Mouse (Mus musculus) C2C12 (cell line): ENCODE measurements around the gene Acads. TPM values are rescaled to one million over a fixed set of nuclear protein-coding genes. Genes with fewer than 3 reads are reported as not detected.

Source experiments
- H3K27me3 ChIP-seq: one replicate; pipeline ENCODE4 v1.6.1; 2011; ENCODE audit not compliant: control insufficient read depth, insufficient read depth, insufficient read length
- H3K36me3 ChIP-seq: one replicate; pipeline ENCODE4 v1.6.1; 2011; ENCODE audit not compliant: control insufficient read depth, insufficient read depth
- H3K4me3 ChIP-seq: one replicate; pipeline ENCODE4 v1.5.1; 2011; ENCODE audit warnings: mild to moderate bottlenecking, control low read depth; ENCODE audit not compliant: poor library complexity, insufficient read depth, severe bottlenecking
- H3K79me2 ChIP-seq: one replicate; pipeline ENCODE4 v1.6.1; 2011; ENCODE audit not compliant: control insufficient read depth, insufficient read depth
- H3K79me3 ChIP-seq: one replicate; pipeline ENCODE4 v1.6.1; 2011; ENCODE audit warnings: low read depth, control low read depth
- H3ac ChIP-seq: one replicate; pipeline ENCODE3; 2011; ENCODE audit warnings: low read depth; ENCODE audit not compliant: control insufficient read depth, insufficient read length
- CEBPB ChIP-seq: IDR thresholded peaks from one replicate; pipeline ENCODE4 v1.6.1; 2011; ENCODE audit warnings: low read depth, mild to moderate bottlenecking, control low read depth, moderate library complexity
- CTCF ChIP-seq: IDR thresholded peaks from one replicate; pipeline ENCODE4 v1.5.1; 2011; ENCODE audit not compliant: control insufficient read depth, insufficient read depth, insufficient read length
- FOSL1 ChIP-seq: IDR thresholded peaks from one replicate; pipeline ENCODE4 v1.8.0; 2011; ENCODE audit warnings: mild to moderate bottlenecking, low read length; ENCODE audit not compliant: poor library complexity, insufficient read depth, severe bottlenecking
- MAX ChIP-seq: IDR thresholded peaks from one replicate; pipeline ENCODE4 v1.6.1; 2011; ENCODE audit warnings: mild to moderate bottlenecking, control low read depth
- MYOD1 ChIP-seq: IDR thresholded peaks from one replicate; pipeline ENCODE4 v1.6.1; 2011; ENCODE audit warnings: low read depth; ENCODE audit not compliant: control insufficient read depth, insufficient read length
- MYOG ChIP-seq: IDR thresholded peaks from one replicate; pipeline ENCODE4 v1.6.1; 2011; ENCODE audit not compliant: control insufficient read depth, insufficient read length; ENCODE audit errors: extremely low read depth
- USF1 ChIP-seq: IDR thresholded peaks from one replicate; pipeline ENCODE4 v1.6.1; 2011; ENCODE audit warnings: low read depth, mild to moderate bottlenecking, control low read depth, moderate library complexity
- polyA plus RNA-seq: library from polyadenylated mRNA; unstranded; fragments of >200 nt; fragmentation: generic; extraction: Trizol; gene quantifications from one replicate; pipeline ENCODE4 v1.2.1, GENCODE M21; 2012; ENCODE audit warnings: missing spikeins

Acads gene
- polyA plus RNA-seq, 1 experiment: 56.9 TPM

- Histone ChIP-seq H3K79me3 (peaks cover 4% of the 10 kb centered on the region), H3ac (no peak overlapping the region), H3K79me2 (peaks cover 8% of the 10 kb centered on the region), H3K4me3 (no peak overlapping the region), H3K27me3 (no peaks in the 10 kb centered on the region), H3K36me3 (peaks cover 48% of the 10 kb centered on the region)
- TF ChIP-seq USF1: no peak
- TF ChIP-seq FOSL1: no peak
- TF ChIP-seq CEBPB: no peak
- TF ChIP-seq MYOG: no peak
- no peak for TF ChIP-seq CTCF
- TF ChIP-seq MYOD1: no peak
- TF ChIP-seq MAX: no peak
Measured at GRCm38 (mm10) chr5:115146747-115147130, 27.6 kb upstream of the Acads start.

GRCm38 (mm10) chr5:115145976-115146746, 27.0 kb upstream of the Acads start:
- Histone ChIP-seq H3K27me3 (no peaks in the 10 kb centered on the region), H3K79me2 (peaks cover 2% of the 10 kb centered on the region), H3K79me3 (no peaks in the 10 kb centered on the region), H3K4me3 (no peak overlapping the region), H3ac (no peak overlapping the region), H3K36me3 (peaks cover 48% of the 10 kb centered on the region)
- TF ChIP-seq MAX (no peak), CTCF (no peak), CEBPB (no peak), USF1 (no peak), MYOG (no peak), FOSL1 (no peak), MYOD1 (no peak)

DNA sequence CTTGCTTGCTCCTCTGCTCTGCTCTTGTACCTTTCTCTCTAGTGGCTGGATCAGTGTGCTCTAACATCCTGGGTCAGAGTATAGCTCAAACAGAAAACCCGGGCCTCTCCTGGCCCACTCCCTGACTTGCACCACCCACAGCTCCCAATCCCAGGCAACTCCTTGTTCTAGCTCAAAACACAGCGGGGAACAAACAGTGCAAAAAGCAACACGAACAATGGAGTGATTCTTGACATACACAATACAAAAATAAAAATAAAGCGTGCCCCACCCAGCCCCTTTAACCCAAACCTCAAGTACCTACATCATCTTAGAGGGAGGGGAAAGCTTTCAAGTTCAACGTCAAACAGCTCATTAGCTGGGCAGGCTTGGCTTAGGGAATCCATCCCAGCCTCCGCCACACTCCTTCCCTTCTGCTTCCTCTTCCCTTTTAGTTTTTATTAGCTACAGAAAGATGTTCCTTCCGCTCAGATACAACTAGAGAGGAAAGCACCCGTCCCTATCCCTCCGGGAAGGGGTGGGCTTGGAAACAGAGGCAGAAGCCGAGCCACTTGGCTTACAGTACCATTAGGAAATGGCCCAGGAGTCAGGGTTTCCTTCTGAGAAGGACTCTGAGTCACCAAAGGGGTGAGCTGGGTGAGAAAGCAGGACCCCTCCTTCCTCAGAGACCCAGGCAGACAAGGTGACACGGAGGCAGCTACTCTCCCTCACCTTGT, 26.3 kb upstream of the Acads start:
- Histone ChIP-seq H3K27me3 (no peaks in the 10 kb centered on the region), H3K79me3 (no peaks in the 10 kb centered on the region), H3K79me2 (no peaks in the 10 kb centered on the region), H3K36me3 (peaks cover 41% of the 10 kb centered on the region), H3ac (no peak overlapping the region), H3K4me3 (no peak overlapping the region)
- TF ChIP-seq USF1: no peak
- no peak for TF ChIP-seq MAX
- no peak for TF ChIP-seq MYOG
- TF ChIP-seq FOSL1: no peak
- TF ChIP-seq CTCF: no peak
- no peak for TF ChIP-seq MYOD1
- TF ChIP-seq CEBPB: no peak

- Histone ChIP-seq H3K27me3 (no peaks in the 10 kb centered on the region), H3K79me2 (no peaks in the 10 kb centered on the region), H3K4me3 (no peak overlapping the region), H3ac (no peak overlapping the region), H3K36me3 (peaks cover 31% of the 10 kb centered on the region), H3K79me3 (no peaks in the 10 kb centered on the region)
- TF ChIP-seq USF1: no peak
- no peak for TF ChIP-seq FOSL1
- TF ChIP-seq CEBPB: no peak
- TF ChIP-seq MYOD1: no peak
- TF ChIP-seq MAX: no peak
- no peak for TF ChIP-seq MYOG
- TF ChIP-seq CTCF: no peak
Measured at GRCm38 (mm10) chr5:115144471-115144870, 25.3 kb upstream of the Acads start.

DNA sequence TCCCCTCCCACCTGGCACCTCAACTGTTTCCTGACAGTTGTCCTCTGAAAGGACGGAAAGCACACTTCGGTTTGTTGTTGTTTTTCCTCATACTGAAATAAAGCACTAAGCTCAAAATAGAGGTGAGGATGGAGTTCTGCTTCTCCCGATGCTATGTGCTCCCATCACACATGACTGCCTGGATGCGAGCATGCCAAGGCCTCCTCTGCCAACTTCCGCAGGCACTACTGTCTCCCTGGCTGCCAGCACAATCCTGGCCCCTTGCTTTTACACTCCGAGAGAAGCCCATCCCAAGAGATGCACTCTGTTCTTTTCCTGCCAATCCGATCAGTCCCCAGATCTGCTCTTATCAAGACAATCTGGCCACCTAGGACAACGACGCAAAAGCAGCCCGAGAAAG, 24.4 kb upstream of the Acads start:
- Histone ChIP-seq H3ac (no peak overlapping the region), H3K36me3 (peaks cover 24% of the 10 kb centered on the region), H3K79me2 (no peaks in the 10 kb centered on the region), H3K27me3 (no peaks in the 10 kb centered on the region), H3K4me3 (no peak overlapping the region), H3K79me3 (no peaks in the 10 kb centered on the region)
- TF ChIP-seq CTCF (no peak), CEBPB (no peak), MYOG (no peak), FOSL1 (no peak), USF1 (no peak), MAX (no peak), MYOD1 (no peak)

- TF ChIP-seq MYOD1 (no peak), MAX (no peak), FOSL1 (no peak), CTCF (no peak), MYOG (no peak), USF1 (no peak)
- Histone ChIP-seq H3K27me3 (no peaks in the 10 kb centered on the region), H3K4me3 (no peak overlapping the region), H3ac (no peak overlapping the region), H3K36me3 (peaks cover 12% of the 10 kb centered on the region), H3K79me2 (no peaks in the 10 kb centered on the region), H3K79me3 (no peaks in the 10 kb centered on the region)
Measured at GRCm38 (mm10) chr5:115142166-115142697, 23.1 kb upstream of the Acads start.
